Mouse (Mus musculus) adrenal gland, postnatal 10 days (tissue): ENCODE results near the gene Zfhx3. TPM values are rescaled to one million over a fixed set of nuclear protein-coding genes. Genes with fewer than 3 reads are reported as not detected.
A peak's percentile ranks its signal among the peaks of the same experiment; 100 is the strongest.

Experiments used
- DNase-seq: peaks from one replicate; pipeline ENCODE4 v3.0.0; 2021; ENCODE audit warnings: mixed read lengths
- total RNA-seq, 2 experiments: library from RNA; stranded (reverse); gene quantifications; 2 replicates each; pipeline ENCODE4 v1.2.3; 2021

The Zfhx3 gene
- total RNA-seq, 2 experiments from 2014 or later, result 25.8 to 31.5 TPM

GRCm38 (mm10) chr8:108552518-108552917 lies 610.1 kb downstream of the Zfhx3 start:
- no peak for DNase-seq

GRCm38 (mm10) chr8:108553808-108554577 lies 611.5 kb downstream of the Zfhx3 start:
- DNase-seq, result no peak

- DNase-seq, result no peak
Measured at GRCm38 (mm10) chr8:108554578-108555245, 612.3 kb downstream of the Zfhx3 start.

- DNase-seq, result no peak
Measured at GRCm38 (mm10) chr8:108563420-108563819, 621.0 kb downstream of the Zfhx3 start.

DNA sequence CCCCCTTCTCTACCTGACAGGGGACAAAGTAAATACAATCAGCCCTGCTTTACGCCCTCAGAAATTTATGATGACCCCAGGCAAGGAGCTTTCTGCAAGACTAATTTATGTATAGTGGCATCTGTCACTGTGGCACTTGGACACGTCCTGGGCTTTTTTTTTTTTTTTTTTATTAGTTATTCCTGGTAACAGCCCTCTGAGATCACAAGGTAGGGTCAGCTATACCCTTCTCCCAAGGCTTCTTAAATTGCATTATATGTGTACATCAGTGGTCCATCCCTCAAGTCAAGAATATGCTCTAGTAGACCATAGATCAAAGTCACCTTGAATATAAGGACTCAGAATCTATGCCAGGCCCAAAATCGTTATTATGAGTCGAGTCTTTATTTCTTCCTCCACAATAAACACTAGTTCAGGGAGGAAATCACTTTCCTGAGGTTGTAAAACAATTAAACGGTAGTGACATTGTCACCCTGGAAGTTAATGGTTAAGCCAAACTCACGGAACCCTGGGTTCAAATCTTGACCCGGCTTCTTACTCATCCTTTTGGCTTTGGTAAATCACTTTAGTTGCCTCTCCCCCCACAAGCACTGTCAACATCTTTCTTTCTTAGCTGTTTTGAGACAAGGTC lies 621.6 kb downstream of the Zfhx3 start:
- no peak for DNase-seq

GRCm38 (mm10) chr8:108566035-108566434 lies 623.6 kb downstream of the Zfhx3 start:
- no peak for DNase-seq

DNA sequence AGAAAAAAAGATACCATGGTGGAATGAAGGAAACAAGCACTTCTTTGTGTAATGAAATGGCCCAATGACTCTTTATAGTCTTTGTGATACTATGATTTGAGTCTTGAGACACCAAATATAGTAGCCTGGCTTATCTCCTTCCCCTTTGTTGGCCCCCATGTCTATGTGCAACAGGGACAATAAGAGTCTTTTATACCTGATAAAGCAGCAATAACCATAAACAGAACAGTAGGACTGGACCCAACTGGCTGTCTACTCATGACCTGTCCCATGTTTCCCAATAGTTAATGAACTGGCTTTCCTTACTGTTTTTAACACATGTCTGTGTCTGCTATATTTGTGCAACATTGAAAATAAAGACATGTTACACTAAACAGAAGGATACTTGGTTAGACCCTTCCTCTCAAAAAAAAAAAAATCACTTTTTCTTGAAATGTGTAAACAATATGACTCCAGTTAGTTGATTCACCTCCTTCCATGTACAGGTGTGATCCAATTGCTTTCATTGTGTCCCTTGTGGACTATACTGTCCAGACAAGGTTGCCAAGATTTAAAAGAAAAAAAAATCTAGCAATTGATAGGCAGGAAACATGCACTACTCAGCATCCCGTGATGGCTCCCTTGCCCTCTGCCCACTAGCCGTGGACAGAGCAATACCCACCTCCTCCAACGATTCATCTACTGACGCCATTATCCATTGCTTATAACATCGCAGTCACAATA lies 631.0 kb downstream of the Zfhx3 start:
- no peak for DNase-seq

- DNase-seq, result peak; percentile 80
Measured at GRCm38 (mm10) chr8:108574101-108574500, 631.7 kb downstream of the Zfhx3 start.

GRCm38 (mm10) chr8:108577571-108577970 lies 635.1 kb downstream of the Zfhx3 start:
- DNase-seq, result no peak

GRCm38 (mm10) chr8:108578388-108578787 lies 635.9 kb downstream of the Zfhx3 start:
- no peak for DNase-seq

DNA sequence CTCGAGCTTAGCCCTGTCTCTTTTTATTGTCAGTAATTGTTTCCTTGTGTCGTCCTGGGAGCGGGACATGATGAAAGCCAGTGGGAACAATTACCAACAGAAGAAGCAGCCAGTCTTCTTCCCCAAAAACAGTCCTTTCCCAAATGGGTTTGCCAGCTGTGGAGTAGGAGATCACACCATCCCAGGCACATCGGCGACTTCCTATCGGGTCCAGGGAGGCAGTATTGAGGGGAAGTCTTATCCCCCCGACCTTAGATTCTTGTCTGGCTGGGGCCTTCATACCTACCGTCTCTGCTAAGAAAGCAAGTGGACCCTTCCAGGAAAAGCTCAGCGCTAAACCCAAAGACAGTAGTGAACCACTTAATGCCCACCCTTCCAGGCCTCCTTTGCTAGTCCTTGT lies 637.4 kb downstream of the Zfhx3 start:
- no peak for DNase-seq

- no peak for DNase-seq
Measured at GRCm38 (mm10) chr8:108580364-108580763, 637.9 kb downstream of the Zfhx3 start.

DNA sequence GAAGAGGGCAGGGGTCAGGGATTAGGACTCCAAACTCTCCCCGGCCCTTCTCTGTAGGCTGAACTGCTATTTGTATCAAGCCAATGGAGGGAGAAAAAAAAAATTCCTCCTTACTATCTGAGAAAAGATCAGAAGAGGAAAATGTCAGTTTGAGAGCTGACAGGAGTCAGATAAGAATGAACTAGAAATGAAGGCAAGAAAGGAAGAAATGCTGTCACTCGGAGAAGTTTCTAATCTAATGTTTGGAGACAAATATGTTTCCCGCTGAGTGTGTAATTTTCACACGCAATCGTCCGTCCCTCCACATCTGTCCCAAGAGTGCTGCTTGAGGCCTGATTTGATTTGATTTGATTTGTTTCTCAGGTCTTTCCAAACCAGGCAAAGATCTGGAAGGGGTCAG lies 639.1 kb downstream of the Zfhx3 start:
- no peak for DNase-seq

- DNase-seq, result no peak
Measured at GRCm38 (mm10) chr8:108582251-108582650, 639.8 kb downstream of the Zfhx3 start.

GRCm38 (mm10) chr8:108583261-108583660 lies 640.8 kb downstream of the Zfhx3 start:
- peak; percentile 40 for DNase-seq

DNA sequence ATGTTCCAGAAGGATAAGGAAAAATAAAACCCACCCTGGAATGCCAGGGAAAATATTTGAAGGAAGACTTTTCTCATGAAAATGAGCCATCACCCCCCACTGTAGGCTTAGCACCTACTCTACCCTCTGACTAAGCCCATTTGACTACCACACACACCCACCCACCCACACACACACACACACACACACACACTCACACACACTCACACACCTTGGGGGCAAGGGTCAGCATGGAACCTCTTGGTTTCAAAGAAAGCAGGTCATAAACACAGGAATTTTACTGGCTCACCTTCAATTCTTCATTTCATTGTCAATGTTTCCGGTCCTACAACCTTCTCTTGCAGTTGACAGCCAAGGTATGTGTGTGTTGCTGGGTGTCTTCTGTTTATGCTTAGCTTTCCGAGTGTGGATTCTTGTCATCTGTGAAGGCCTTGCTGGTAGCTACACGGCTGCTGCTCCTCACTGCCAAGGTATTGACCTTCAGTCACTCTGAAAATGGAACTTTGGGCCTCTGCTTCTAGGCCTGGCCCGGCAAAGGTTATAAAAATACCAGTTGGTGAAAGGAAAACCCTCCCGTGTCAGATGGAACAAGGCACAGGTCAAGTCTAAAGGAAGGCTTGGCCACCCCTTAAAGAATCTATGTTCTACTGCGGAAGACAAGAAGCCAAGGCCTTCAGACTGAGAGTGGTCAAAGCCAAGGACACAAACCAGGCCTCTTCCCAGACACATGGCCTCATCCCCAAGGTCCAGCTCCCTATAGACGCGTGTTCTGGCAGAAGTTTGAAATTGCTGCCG lies 641.6 kb downstream of the Zfhx3 start:
- DNase-seq, result peak; percentile 78

DNA sequence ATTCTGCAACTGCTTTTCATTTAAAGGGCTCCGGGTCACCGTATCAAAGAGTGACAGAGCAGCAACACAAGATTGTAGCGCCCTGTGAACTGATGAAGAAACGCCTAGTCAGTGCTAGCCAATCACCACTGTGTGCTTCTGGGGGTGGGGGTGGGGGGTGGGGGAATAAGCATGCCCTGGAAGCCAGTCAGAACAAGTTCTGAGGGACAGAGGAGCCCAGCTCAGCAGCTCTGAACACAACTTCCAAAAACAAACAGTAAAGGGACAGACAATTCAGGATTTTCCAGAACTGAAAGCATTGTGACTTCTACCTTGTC lies 642.2 kb downstream of the Zfhx3 start:
- no peak for DNase-seq

DNA sequence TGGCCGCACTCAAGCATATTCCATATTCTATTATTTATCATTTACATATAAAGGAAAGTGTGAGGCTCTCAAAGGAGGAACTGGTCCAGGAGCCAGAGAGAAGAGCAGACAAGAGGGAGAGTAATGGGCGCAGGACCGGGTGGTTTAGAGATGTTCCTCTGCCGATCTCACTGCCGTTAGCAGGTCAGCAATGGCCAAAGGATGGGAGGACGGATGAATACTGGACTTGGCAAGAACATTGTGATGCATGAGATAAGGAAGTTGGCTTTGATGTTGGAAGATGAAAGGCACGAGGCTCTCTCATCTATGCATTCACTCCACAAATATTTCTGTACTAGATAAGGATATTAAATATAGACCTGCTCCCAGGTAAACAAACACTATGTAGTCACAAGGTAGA lies 648.6 kb downstream of the Zfhx3 start:
- DNase-seq, result peak; percentile 27

- no peak for DNase-seq
Measured at GRCm38 (mm10) chr8:108592028-108592724, 649.7 kb downstream of the Zfhx3 start.

GRCm38 (mm10) chr8:108592990-108593589 lies 650.6 kb downstream of the Zfhx3 start:
- peak; percentile 51 for DNase-seq

- DNase-seq, result no peak
Measured at GRCm38 (mm10) chr8:108593891-108594290, 651.4 kb downstream of the Zfhx3 start.
